Comparison of ENCODE assay signal across 8 mouse cellular contexts in genomic region chr1:97769294-97769903, GRCm38 (mm10). TPM values are rescaled to one million over a fixed set of nuclear protein-coding genes. Genes with fewer than 3 reads are reported as not detected.
DNase-seq lines count a peak whose midpoint lies in the region; ATAC-seq and TF ChIP-seq lines count a peak whose summit lies in the region.

No protein-coding gene starts in this region.

- peaks cover 48% of the 10 kb centered on the region for H3K79me2 ChIP-seq in MEL (ENCODE audit: control insufficient read depth, insufficient read depth, low read length, poor library complexity)

- no peaks in the 10 kb centered on the region for H3K9me3 ChIP-seq in MEL (replicated peaks; ENCODE audit: insufficient read depth, low read length)
- no peaks in the 10 kb centered on the region for H3K9me3 ChIP-seq in heart, embryonic 16.5 days (replicated peaks; ENCODE audit: control insufficient read depth, low read length)
- H3K9me3 ChIP-seq in midbrain, embryonic 12.5 days = no peaks in the 10 kb centered on the region

- intact Hi-C loops in left cerebral cortex, postnatal 14 days (cut with DNase I) = loop anchor here (5.0 kb wide), 1 partner anchor 107 kb away; the partner anchor contains the start of gene D1Ertd622e

- peaks cover 0 to 49% of the 10 kb centered on the region in 2 experiments; a peak in 3 of 4 replicates for H3K36me3 ChIP-seq in MEL (ENCODE audit: control insufficient read depth in 1 of 2, insufficient read depth in 2 of 2, low read length in 2 of 2)
- H3K36me3 ChIP-seq in heart, embryonic 16.5 days (ENCODE audit: control insufficient read depth, insufficient read depth) = no peaks in the 10 kb centered on the region
- no peaks in the 10 kb centered on the region for H3K36me3 ChIP-seq in midbrain, embryonic 12.5 days

- TF ChIP-seq POLR2A in MEL (IDR thresholded peaks at IDR 0.05; ENCODE audit: control insufficient read depth in 1 of 2, insufficient read depth in 1 of 2, low read depth in 1 of 2, low read length in 2 of 2, poor library complexity in 1 of 2) = no peak

- H3K27me3 ChIP-seq in MEL (ENCODE audit: control insufficient read depth in 1 of 2, insufficient read depth in 2 of 2, low read length in 2 of 2) = no peaks in the 10 kb centered on the region
- H3K27me3 ChIP-seq in heart, embryonic 16.5 days (ENCODE audit: control insufficient read depth, insufficient read depth, low read length) = no peaks in the 10 kb centered on the region
- H3K27me3 ChIP-seq in midbrain, embryonic 12.5 days = no peaks in the 10 kb centered on the region

- peak overlapping the region; percentile 84 for H3K9ac ChIP-seq in MEL (ENCODE audit: control insufficient read depth, low read depth, low read length, poor library complexity, severe bottlenecking)
- H3K9ac ChIP-seq in heart, embryonic 16.5 days (ENCODE audit: low read length) = peak overlapping the region; percentile 95
- peak overlapping the region; percentile 88 for H3K9ac ChIP-seq in midbrain, embryonic 12.5 days (replicated peaks)

- peak overlapping the region; percentile 73 for H3K4me2 ChIP-seq in heart, embryonic 16.5 days (ENCODE audit: low read depth, low read length)
- peak overlapping the region; percentile 79 for H3K4me2 ChIP-seq in midbrain, embryonic 12.5 days (replicated peaks)

- 1% methylated on average over 40 of the region's 40 CpGs for WGBS in heart, embryonic 16.5 days
- WGBS in midbrain, embryonic 12.5 days = under 1% methylated on average over 40 of the region's 40 CpGs

- TF ChIP-seq EP300 in MEL (IDR thresholded peaks at IDR 0.05; ENCODE audit: low read depth in 1 of 2, low read length in 2 of 2) = 0 out of 4 replicates have a peak, but pooled peaks of 1 of the 2 experiments have one; percentile 3

- no peak for TF ChIP-seq CTCF in MEL (IDR thresholded peaks at IDR 0.05 in 2 of 3, conservative IDR thresholded peaks at IDR 0.05 in 1 of 3; ENCODE audit: control insufficient read depth in 1 of 3, insufficient read depth in 1 of 3, low read depth in 2 of 3, low read length in 3 of 3, poor library complexity in 1 of 3, severe bottlenecking in 1 of 3)

- peak; percentile 34 to 59 for DNase-seq in heart, adult 18-20 months
- DNase-seq in heart, adult 9 months (ENCODE audit: low spot score in 2 of 2) = no peak
- DNase-seq in MEL (ENCODE audit: low read depth, low spot score) = peak; percentile 90
- peak; percentile 50 for DNase-seq in embryo, embryonic 9.5 days (ENCODE audit: extremely low spot score)
- DNase-seq in left cerebral cortex, postnatal 14 days (ENCODE audit: low spot score in 2 of 2) = peak; percentile 12 to 41
- DNase-seq in thymus, postnatal 0 days (ENCODE audit: low spot score) = peak; percentile 49

- peak; percentile 23 for ATAC-seq in heart, embryonic 16.5 days (replicated peaks; ENCODE audit: extremely low read depth, insufficient read depth, low FRiP score)
- peak; percentile 71 for ATAC-seq in midbrain, embryonic 12.5 days (ENCODE audit: low FRiP score, low read depth)

- peak overlapping the region; percentile 77 to 97 for H3K4me3 ChIP-seq in MEL (ENCODE audit: control insufficient read depth in 1 of 2, insufficient read depth in 1 of 2, low read depth in 2 of 2, low read length in 2 of 2)
- peak overlapping the region; percentile 96 for H3K4me3 ChIP-seq in heart, embryonic 16.5 days (ENCODE audit: low read length)
- H3K4me3 ChIP-seq in midbrain, embryonic 12.5 days = peak overlapping the region; percentile 90

- TF ChIP-seq RAD21 in MEL (IDR thresholded peaks at IDR 0.05; ENCODE audit: low read depth, low read length) = no peak

- peak overlapping the region; percentile 68 for H3K27ac ChIP-seq in MEL (ENCODE audit: control insufficient read depth, low read depth, low read length)
- H3K27ac ChIP-seq in heart, embryonic 16.5 days (ENCODE audit: low read length) = peak overlapping the region; percentile 89
- peak overlapping the region; percentile 85 for H3K27ac ChIP-seq in midbrain, embryonic 12.5 days (replicated peaks)

- H3K4me1 ChIP-seq in MEL (ENCODE audit: control insufficient read depth in 1 of 2, insufficient read depth in 2 of 2, low read length in 2 of 2) = peaks cover 19 to 42% of the 10 kb centered on the region in 2 experiments
- peaks cover 12% of the 10 kb centered on the region for H3K4me1 ChIP-seq in heart, embryonic 16.5 days (ENCODE audit: control insufficient read depth, insufficient read depth, low read length)
- peaks cover 22% of the 10 kb centered on the region; the same call in 1 of the 2 replicates for H3K4me1 ChIP-seq in midbrain, embryonic 12.5 days

TF ChIP-seq in MEL, 35 proteins besides CTCF, POLR2A, EP300 and RAD21:
- TF ChIP-seq ZC3H11A (IDR thresholded peaks at IDR 0.05; ENCODE audit: low read depth, low read length) (no peak), TAL1 (IDR thresholded peaks at IDR 0.05; ENCODE audit: low read length) (no peak), CHD1 (IDR thresholded peaks at IDR 0.05; ENCODE audit: low read depth, low read length) (peak; percentile 28), MXI1 (IDR thresholded peaks at IDR 0.05; ENCODE audit: low read depth, low read length) (peak; percentile 93), GATA1 (IDR thresholded peaks at IDR 0.05; ENCODE audit: low read depth, low read length) (peak; percentile 57; the same call in 1 of the 2 replicates), MAX (IDR thresholded peaks at IDR 0.05; ENCODE audit: low read length) (peak; percentile 86), SMC3 (IDR thresholded peaks at IDR 0.05; ENCODE audit: low read depth, low read length) (no peak), MYC (IDR thresholded peaks at IDR 0.05; ENCODE audit: low read depth, low read length) (peak; percentile 88), USF1 (IDR thresholded peaks at IDR 0.05; ENCODE audit: low read depth, low read length) (peak; percentile 67), SIN3A (IDR thresholded peaks at IDR 0.05; ENCODE audit: low read length) (0 out of 2 replicates have a peak, but pooled peaks have one; percentile 63), TCF12 (IDR thresholded peaks at IDR 0.05; ENCODE audit: low read depth, low read length) (0 out of 2 replicates have a peak, but pooled peaks have one; percentile 16), E2F4 (IDR thresholded peaks at IDR 0.05; ENCODE audit: borderline replicate concordance, low read depth, low read length) (0 out of 2 replicates have a peak, but pooled peaks have one; percentile 7), UBTF (IDR thresholded peaks at IDR 0.05; ENCODE audit: borderline replicate concordance, insufficient read depth, low read depth, low read length) (0 out of 2 replicates have a peak, but pooled peaks have one; percentile 35), POLR2AphosphoS5 (IDR thresholded peaks at IDR 0.05; ENCODE audit: borderline replicate concordance, low read depth, low read length) (no peak), MAFK (IDR thresholded peaks at IDR 0.05; ENCODE audit: borderline replicate concordance, low read depth, low read length) (0 out of 2 replicates have a peak, but pooled peaks have one; percentile 6), TBP (IDR thresholded peaks at IDR 0.05; ENCODE audit: low read depth, low read length) (peak; percentile 35; the same call in 1 of the 2 replicates)
TF ChIP-seq in MEL: peak in this region for 12.

RNA-seq across cellular contexts. Expression of gene Gin1, which starts 0.6 kb away (rescaled TPM):
- 1 to 10 TPM; 6.3 to 6.8 TPM for total RNA-seq in heart, adult 18-20 months (2021)
- total RNA-seq in MEL (2012; rRNA removed) = 12.3 and 13.6 TPM in 2 replicates
- 10 to 100 TPM in 1 of 2 experiments, not detected in 1; 20.6 TPM for polyA plus RNA-seq in MEL (2012; ENCODE audit: insufficient read depth in 1 of 2, insufficient read length in 2 of 2, low read depth in 1 of 2, low replicate concordance in 2 of 2, missing spikeins in 1 of 2)
- polyA plus RNA-seq in heart, embryonic 16.5 days (2015; fragmentation: Nextera tagmentation; extraction: Ambion mirVana) = 17.3 and 24.3 TPM in 2 replicates
- total RNA-seq in left cerebral cortex, postnatal 14 days (2021) = 1 to 10 TPM; 7.3 to 9.2 TPM
- polyA plus RNA-seq in midbrain, embryonic 12.5 days (2016; fragmentation: Nextera tagmentation; extraction: Ambion mirVana) = 19.3 and 19.4 TPM in 2 replicates
- polyA plus RNA-seq in thymus, postnatal 0 days (2015; fragmentation: Nextera tagmentation; extraction: Ambion mirVana) = 23.8 and 29.8 TPM in 2 replicates

RNA-seq across cellular contexts. Expression of gene Ppip5k2, which starts 0.8 kb away (rescaled TPM):
- total RNA-seq in heart, adult 18-20 months (2021) = 10 to 100 TPM; 80.5 to 89.5 TPM
- total RNA-seq in MEL (2012; rRNA removed) = 57.4 and 60.7 TPM in 2 replicates
- 100 to 1,000 TPM in 1 of 2 experiments, 10 to 100 TPM in 1; 47.2 to 651 TPM for polyA plus RNA-seq in MEL (2012; ENCODE audit: insufficient read depth in 1 of 2, insufficient read length in 2 of 2, low read depth in 1 of 2, low replicate concordance in 2 of 2, missing spikeins in 1 of 2)
- polyA plus RNA-seq in heart, embryonic 16.5 days (2015; fragmentation: Nextera tagmentation; extraction: Ambion mirVana) = 50.6 and 51.5 TPM in 2 replicates
- total RNA-seq in left cerebral cortex, postnatal 14 days (2021) = 10 to 100 TPM; 20.3 to 23.4 TPM
- polyA plus RNA-seq in midbrain, embryonic 12.5 days (2016; fragmentation: Nextera tagmentation; extraction: Ambion mirVana) = 52.6 and 60.8 TPM in 2 replicates
- 17.3 and 17.9 TPM in 2 replicates for polyA plus RNA-seq in thymus, postnatal 0 days (2015; fragmentation: Nextera tagmentation; extraction: Ambion mirVana)

Comparison
In these comparisons a context has a peak if more than half of its experiments do, and no peak if none do; other contexts are left out.
1. DNase-seq: peak in heart, adult 18-20 months (2 of 2), MEL (single experiment), embryo, embryonic 9.5 days (single experiment), left cerebral cortex, postnatal 14 days (2 of 2) and thymus, postnatal 0 days (single experiment); none in heart, adult 9 months (0 of 2).
2. Peak in every context shown above with its lines, with median percentiles within 50 percentile points of each other: H3K27ac ChIP-seq, H3K4me3 ChIP-seq and H3K9ac ChIP-seq.